Mouse (Mus musculus): ENCODE measurements around the gene Dchs1. TPM values are rescaled to one million over a fixed set of nuclear protein-coding genes. Genes with fewer than 3 reads are reported as not detected.

Dchs1 gene
- polyA plus RNA-seq, 1 experiment from 2014 or later = 4.9 TPM

GRCm38 (mm10) chr7:105726980-105727325 lies 60.5 kb downstream of the Dchs1 start:
- WGBS = 94% methylated on average over 4 of the region's 4 CpGs
- Histone ChIP-seq H3K9ac (ENCODE audit: low read depth, low read length) (no peak overlapping the region), H3K27ac (ENCODE audit: low read length) (no peak overlapping the region), H3K4me3 (ENCODE audit: low read length) (no peak overlapping the region), H3K27me3 (replicated peaks; ENCODE audit: control insufficient read depth, insufficient read depth, low read length) (no peaks in the 10 kb centered on the region), H3K4me2 (ENCODE audit: low read depth, low read length) (no peak overlapping the region), H3K36me3 (ENCODE audit: control insufficient read depth, insufficient read depth, low read length) (no peaks in the 10 kb centered on the region), H3K9me3 (ENCODE audit: control insufficient read depth, low read length) (no peaks in the 10 kb centered on the region), H3K4me1 (ENCODE audit: control insufficient read depth, insufficient read depth, low read length) (no peaks in the 10 kb centered on the region)
- no peak for ATAC-seq

- no peaks in the 10 kb centered on the region for H3K36me3 ChIP-seq (ENCODE audit: control insufficient read depth, insufficient read depth, low read length)
- no peak overlapping the region for H3K27ac ChIP-seq (ENCODE audit: low read length)
- H3K4me3 ChIP-seq (ENCODE audit: low read length) = no peak overlapping the region
- no peaks in the 10 kb centered on the region for H3K9me3 ChIP-seq (ENCODE audit: control insufficient read depth, low read length)
- H3K4me2 ChIP-seq (ENCODE audit: low read depth, low read length) = no peak overlapping the region
- peak; percentile 86 for ATAC-seq
- WGBS = 77% methylated on average over 4 of the region's 4 CpGs
- no peak overlapping the region for H3K9ac ChIP-seq (ENCODE audit: low read depth, low read length)
- H3K4me1 ChIP-seq (ENCODE audit: control insufficient read depth, insufficient read depth, low read length) = no peaks in the 10 kb centered on the region
- H3K27me3 ChIP-seq (replicated peaks; ENCODE audit: control insufficient read depth, insufficient read depth, low read length) = no peaks in the 10 kb centered on the region
These were observed 61.1 kb downstream of the Dchs1 start for GRCm38 (mm10) chr7:105726144-105726979.

GRCm38 (mm10) chr7:105721916-105722315 lies 65.5 kb downstream of the Dchs1 start:
- Histone ChIP-seq H3K27me3 (replicated peaks; ENCODE audit: control insufficient read depth, insufficient read depth, low read length) (no peaks in the 10 kb centered on the region), H3K4me2 (ENCODE audit: low read depth, low read length) (no peak overlapping the region), H3K4me1 (ENCODE audit: control insufficient read depth, insufficient read depth, low read length) (no peaks in the 10 kb centered on the region), H3K9me3 (ENCODE audit: control insufficient read depth, low read length) (no peaks in the 10 kb centered on the region), H3K9ac (ENCODE audit: low read depth, low read length) (no peak overlapping the region), H3K4me3 (ENCODE audit: low read length) (no peak overlapping the region), H3K36me3 (ENCODE audit: control insufficient read depth, insufficient read depth, low read length) (no peaks in the 10 kb centered on the region), H3K27ac (ENCODE audit: low read length) (no peak overlapping the region)
- no peak for ATAC-seq
- 84% methylated on average over 2 of the region's 2 CpGs for WGBS

- H3K27ac ChIP-seq (ENCODE audit: low read length) = no peak overlapping the region
- H3K4me3 ChIP-seq (ENCODE audit: low read length) = no peak overlapping the region
- H3K36me3 ChIP-seq (ENCODE audit: control insufficient read depth, insufficient read depth, low read length) = no peaks in the 10 kb centered on the region
- no peaks in the 10 kb centered on the region for H3K4me1 ChIP-seq (ENCODE audit: control insufficient read depth, insufficient read depth, low read length)
- H3K27me3 ChIP-seq (replicated peaks; ENCODE audit: control insufficient read depth, insufficient read depth, low read length) = no peaks in the 10 kb centered on the region
- no peak overlapping the region for H3K4me2 ChIP-seq (ENCODE audit: low read depth, low read length)
- WGBS = 59% methylated on average over 3 of the region's 3 CpGs
- no peak overlapping the region for H3K9ac ChIP-seq (ENCODE audit: low read depth, low read length)
- no peak for ATAC-seq
- H3K9me3 ChIP-seq (ENCODE audit: control insufficient read depth, low read length) = no peaks in the 10 kb centered on the region
These were observed 72.1 kb downstream of the Dchs1 start for GRCm38 (mm10) chr7:105715366-105715765.

- H3K36me3 ChIP-seq (ENCODE audit: control insufficient read depth, insufficient read depth, low read length) = no peaks in the 10 kb centered on the region
- H3K27ac ChIP-seq (ENCODE audit: low read length) = no peak overlapping the region
- no peaks in the 10 kb centered on the region for H3K27me3 ChIP-seq (replicated peaks; ENCODE audit: control insufficient read depth, insufficient read depth, low read length)
- no peak overlapping the region for H3K9ac ChIP-seq (ENCODE audit: low read depth, low read length)
- H3K4me2 ChIP-seq (ENCODE audit: low read depth, low read length) = no peak overlapping the region
- H3K4me1 ChIP-seq (ENCODE audit: control insufficient read depth, insufficient read depth, low read length) = no peaks in the 10 kb centered on the region
- no peak for ATAC-seq
- no peaks in the 10 kb centered on the region for H3K9me3 ChIP-seq (ENCODE audit: control insufficient read depth, low read length)
- 93% methylated on average over 5 of the region's 5 CpGs for WGBS
- H3K4me3 ChIP-seq (ENCODE audit: low read length) = no peak overlapping the region
These were observed 78.7 kb downstream of the Dchs1 start for GRCm38 (mm10) chr7:105708733-105709132.

GRCm38 (mm10) chr7:105703816-105704215 lies 83.6 kb downstream of the Dchs1 start:
- ATAC-seq = no peak
- Histone ChIP-seq H3K4me3 (ENCODE audit: low read length) (no peak overlapping the region), H3K9me3 (ENCODE audit: control insufficient read depth, low read length) (no peaks in the 10 kb centered on the region), H3K36me3 (ENCODE audit: control insufficient read depth, insufficient read depth, low read length) (no peaks in the 10 kb centered on the region), H3K27me3 (replicated peaks; ENCODE audit: control insufficient read depth, insufficient read depth, low read length) (no peaks in the 10 kb centered on the region), H3K27ac (ENCODE audit: low read length) (no peak overlapping the region), H3K4me2 (ENCODE audit: low read depth, low read length) (no peak overlapping the region), H3K9ac (ENCODE audit: low read depth, low read length) (no peak overlapping the region), H3K4me1 (ENCODE audit: control insufficient read depth, insufficient read depth, low read length) (no peaks in the 10 kb centered on the region)
- 82% methylated on average over 4 of the region's 4 CpGs for WGBS

- Histone ChIP-seq H3K27me3 (replicated peaks; ENCODE audit: control insufficient read depth, insufficient read depth, low read length) (no peaks in the 10 kb centered on the region), H3K9me3 (ENCODE audit: control insufficient read depth, low read length) (no peaks in the 10 kb centered on the region), H3K4me2 (ENCODE audit: low read depth, low read length) (no peak overlapping the region), H3K4me3 (ENCODE audit: low read length) (no peak overlapping the region), H3K36me3 (ENCODE audit: control insufficient read depth, insufficient read depth, low read length) (no peaks in the 10 kb centered on the region), H3K4me1 (ENCODE audit: control insufficient read depth, insufficient read depth, low read length) (no peaks in the 10 kb centered on the region), H3K27ac (ENCODE audit: low read length) (no peak overlapping the region), H3K9ac (ENCODE audit: low read depth, low read length) (no peak overlapping the region)
- no peak for ATAC-seq
- 86% methylated on average over 16 of the region's 16 CpGs for WGBS
These were observed 84.3 kb downstream of the Dchs1 start for GRCm38 (mm10) chr7:105703184-105703583.

Other genes with a start within 250 kb of the Dchs1 start
- 32.8 and 33.0 TPM in 2 replicates for gene Smpd1, start 233.3 kb downstream of the Dchs1 start, polyA plus RNA-seq (2015; fragmentation: Nextera tagmentation; extraction: Ambion mirVana)
- gene Apbb1, start 206.0 kb downstream of the Dchs1 start, polyA plus RNA-seq (2015; fragmentation: Nextera tagmentation; extraction: Ambion mirVana) = 29.2 and 35.2 TPM in 2 replicates
- 3.0 and 7.5 TPM in 2 replicates for gene Hpx, start 187.5 kb downstream of the Dchs1 start, polyA plus RNA-seq (2015; fragmentation: Nextera tagmentation; extraction: Ambion mirVana)
- gene Trim3, start 154.1 kb downstream of the Dchs1 start, polyA plus RNA-seq (2015; fragmentation: Nextera tagmentation; extraction: Ambion mirVana) = 18.0 and 19.1 TPM in 2 replicates
- 188 and 200 TPM in 2 replicates for gene Timm10b, start 147.6 kb downstream of the Dchs1 start, polyA plus RNA-seq (2015; fragmentation: Nextera tagmentation; extraction: Ambion mirVana)
- 69.9 and 74.7 TPM in 2 replicates for gene Arfip2, start 147.2 kb downstream of the Dchs1 start, polyA plus RNA-seq (2015; fragmentation: Nextera tagmentation; extraction: Ambion mirVana)
- 27.7 and 34.6 TPM in 2 replicates for gene Gm45799, start 147.1 kb downstream of the Dchs1 start, polyA plus RNA-seq (2015; fragmentation: Nextera tagmentation; extraction: Ambion mirVana)
- gene Dnhd1, start 136.8 kb downstream of the Dchs1 start, polyA plus RNA-seq (2015; fragmentation: Nextera tagmentation; extraction: Ambion mirVana) = 0.59 and 1.1 TPM in 2 replicates
- gene Ilk, start 51.1 kb downstream of the Dchs1 start, polyA plus RNA-seq (2015; fragmentation: Nextera tagmentation; extraction: Ambion mirVana) = 317 and 323 TPM in 2 replicates
- 26.2 and 32.6 TPM in 2 replicates for gene Rrp8, start 50.3 kb downstream of the Dchs1 start, polyA plus RNA-seq (2015; fragmentation: Nextera tagmentation; extraction: Ambion mirVana)
- gene Taf10, start 43.3 kb downstream of the Dchs1 start, polyA plus RNA-seq (2015; fragmentation: Nextera tagmentation; extraction: Ambion mirVana) = 114 and 119 TPM in 2 replicates
- gene Tpp1, start 35.4 kb downstream of the Dchs1 start, polyA plus RNA-seq (2015; fragmentation: Nextera tagmentation; extraction: Ambion mirVana) = 152 and 191 TPM in 2 replicates
- gene Mrpl17, start 23.4 kb upstream of the Dchs1 start, polyA plus RNA-seq (2015; fragmentation: Nextera tagmentation; extraction: Ambion mirVana) = 373 and 394 TPM in 2 replicates
- gene Gm4070, start 166.3 kb upstream of the Dchs1 start, polyA plus RNA-seq (2015; fragmentation: Nextera tagmentation; extraction: Ambion mirVana) = 0.50 and 0.55 TPM in 2 replicates